Mouse (Mus musculus) spleen, postnatal 10 days (tissue): ENCODE measurements around the gene Stub1.
"Not testable (repeated sequence)": the region's sequence is repeated elsewhere in the genome, so short reads cannot be mapped to it uniquely, and the experiment has no call there.

Source experiments
- DNase-seq, 2 experiments: peaks; one replicate each; pipeline ENCODE4 v3.0.0; 2021 to 2022; ENCODE audit warnings: low spot score in 2 of 2

The Stub1 gene

GRCm38 (mm10) chr17:25823452-25823851 lies 9.8 kb downstream of the Stub1 start, which contains the start of gene Wdr24:
TSS of gene Wdr24 (plus strand) at chr17:25823627.
- peak; percentile 73 to 80 for DNase-seq

- DNase-seq = no peak
These were observed 14.1 kb downstream of the Stub1 start for GRCm38 (mm10) chr17:25818851-25819780.

DNA sequence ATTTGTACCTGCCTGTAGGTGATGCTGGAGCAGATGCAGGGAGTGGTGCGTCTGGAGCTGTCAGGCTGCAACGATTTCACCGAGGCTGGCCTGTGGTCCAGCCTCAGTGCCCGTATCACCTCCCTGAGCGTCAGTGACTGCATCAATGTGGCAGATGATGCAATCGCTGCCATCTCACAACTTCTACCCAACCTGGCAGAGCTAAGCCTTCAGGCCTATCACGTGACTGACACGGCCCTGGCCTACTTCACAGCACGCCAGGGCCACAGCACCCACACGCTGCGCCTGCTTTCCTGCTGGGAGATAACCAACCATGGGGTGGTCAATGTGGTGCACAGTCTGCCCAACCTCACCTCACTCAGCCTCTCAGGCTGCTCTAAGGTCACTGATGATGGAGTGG lies 15.5 kb downstream of the Stub1 start:
- no peak for DNase-seq

GRCm38 (mm10) chr17:25813471-25813870 lies 19.7 kb downstream of the Stub1 start:
- DNase-seq = peak; percentile 60 to 90

GRCm38 (mm10) chr17:25810890-25811289 lies 22.3 kb downstream of the Stub1 start:
- DNase-seq = no peak

- DNase-seq = no peak
These were observed 23.4 kb downstream of the Stub1 start for GRCm38 (mm10) chr17:25809606-25810340.

DNA sequence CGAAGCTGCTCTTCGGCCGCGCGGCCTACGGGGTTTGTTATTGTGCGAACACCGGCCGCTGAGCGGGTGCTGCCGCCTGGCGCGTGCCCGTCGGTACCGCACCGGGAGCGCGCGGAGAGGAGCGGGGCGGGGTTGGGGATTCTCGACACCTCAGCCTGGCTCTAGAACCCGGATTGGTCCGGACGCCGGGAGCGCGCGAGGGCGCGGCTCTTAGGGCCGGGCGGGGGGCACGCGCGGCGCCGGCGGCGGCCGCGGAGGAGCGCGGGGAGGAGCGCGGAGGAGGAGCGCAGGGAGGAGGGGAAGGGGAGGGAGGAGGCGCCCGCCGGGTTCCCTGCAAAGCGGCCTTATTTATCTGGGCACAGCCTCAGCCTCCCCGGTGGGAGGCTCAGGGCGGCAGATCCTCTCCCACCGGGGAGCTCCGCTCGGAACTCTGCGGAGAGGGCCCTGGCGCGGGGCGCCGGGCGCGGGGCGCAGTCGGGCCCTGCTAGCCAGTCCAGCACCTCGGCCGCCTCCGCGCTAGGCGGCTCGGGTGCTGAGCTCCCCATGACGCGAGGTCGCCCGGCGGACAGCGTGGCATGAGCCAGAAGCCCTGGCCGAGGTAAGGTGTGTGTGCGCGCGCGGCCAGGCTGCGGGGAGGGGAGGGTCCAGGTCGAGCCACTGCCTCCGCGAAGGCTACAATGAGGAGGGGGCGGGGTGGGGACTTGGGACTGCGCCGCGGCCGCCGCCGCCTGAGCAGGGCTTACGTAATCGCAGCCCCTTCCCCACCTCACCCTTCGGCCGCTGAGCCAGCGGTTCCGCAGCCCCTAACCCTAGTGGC lies 24.2 kb downstream of the Stub1 start, which contains the start of gene Fbxl16:
Gene Fbxl16, plus strand, starts transcription at position 297 of the 817 bp plus-strand sequence.
- DNase-seq = no peak

- DNase-seq = no peak
These were observed 25.2 kb downstream of the Stub1 start for GRCm38 (mm10) chr17:25808028-25808427.

GRCm38 (mm10) chr17:25807452-25807851 lies 25.8 kb downstream of the Stub1 start:
- not testable (repeated sequence) for DNase-seq

- no peak for DNase-seq
These were observed 26.7 kb downstream of the Stub1 start for GRCm38 (mm10) chr17:25806507-25806906.

- no peak for DNase-seq
These were observed 30.2 kb downstream of the Stub1 start for GRCm38 (mm10) chr17:25802825-25803517.

- DNase-seq = peak; percentile 47 to 69
These were observed 32.2 kb downstream of the Stub1 start for GRCm38 (mm10) chr17:25801029-25801428.

DNA sequence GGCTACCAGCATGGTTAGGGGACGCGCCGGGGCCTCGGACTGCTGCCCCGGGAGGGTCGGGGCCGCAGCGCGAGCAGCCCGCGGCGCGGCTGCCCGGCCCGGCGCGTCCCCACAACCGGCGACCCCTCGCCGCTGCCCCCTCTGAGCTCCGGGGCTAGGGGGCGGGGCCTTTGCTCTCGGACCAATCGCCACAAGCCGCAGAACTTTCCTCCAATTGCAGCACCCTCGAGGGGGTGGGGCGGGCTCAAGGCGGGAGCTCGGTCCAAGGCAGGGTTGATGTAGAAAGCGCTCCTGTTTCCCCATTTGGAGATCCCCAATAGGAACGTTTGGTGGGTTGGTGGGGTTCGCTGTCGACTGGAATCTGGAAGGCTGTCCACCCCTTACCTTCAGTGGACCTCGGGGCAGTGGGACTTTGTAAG lies 36.2 kb downstream of the Stub1 start, which contains the start of gene Metrn:
Gene Metrn, minus strand, starts transcription at position 186 of the 419 bp plus-strand sequence.
- peak; percentile 78 to 93 for DNase-seq

DNA sequence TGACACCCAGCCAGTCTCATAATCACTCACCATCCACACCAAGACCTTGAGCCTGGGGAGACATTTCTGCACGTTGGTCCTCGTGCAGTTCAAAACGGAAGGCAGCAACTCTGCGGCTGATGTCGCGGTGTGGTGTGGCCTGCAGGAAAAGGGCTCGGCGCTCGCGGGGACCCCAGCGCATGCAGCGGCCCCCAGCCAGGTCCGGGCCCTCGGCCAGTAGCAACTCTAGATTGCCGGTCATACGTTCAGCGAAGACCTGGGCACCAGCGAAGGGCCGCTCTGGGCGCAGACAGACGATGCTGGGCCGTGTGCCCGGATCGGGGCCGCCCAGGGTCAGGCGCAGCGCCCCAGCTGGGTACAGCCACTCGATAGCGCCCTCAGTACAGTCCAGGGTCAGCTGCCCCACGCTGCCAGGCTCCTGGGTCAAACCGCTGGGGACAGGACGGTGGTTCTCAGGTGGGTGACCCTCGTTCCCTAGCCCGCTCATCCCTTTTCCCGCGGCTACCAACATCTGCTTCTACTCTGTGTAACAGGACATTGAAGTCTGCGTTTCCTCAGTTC lies 36.9 kb downstream of the Stub1 start:
- DNase-seq = peak; percentile 46

GRCm38 (mm10) chr17:25795609-25796092 lies 37.6 kb downstream of the Stub1 start, which contains the start of gene AC134908.4:
TSS of gene AC134908.4 (minus strand) at chr17:25795659.
- no peak for DNase-seq

- no peak for DNase-seq
These were observed 38.2 kb downstream of the Stub1 start for GRCm38 (mm10) chr17:25794998-25795397.

- DNase-seq = no peak
These were observed 39.0 kb downstream of the Stub1 start for GRCm38 (mm10) chr17:25794197-25794596.

DNA sequence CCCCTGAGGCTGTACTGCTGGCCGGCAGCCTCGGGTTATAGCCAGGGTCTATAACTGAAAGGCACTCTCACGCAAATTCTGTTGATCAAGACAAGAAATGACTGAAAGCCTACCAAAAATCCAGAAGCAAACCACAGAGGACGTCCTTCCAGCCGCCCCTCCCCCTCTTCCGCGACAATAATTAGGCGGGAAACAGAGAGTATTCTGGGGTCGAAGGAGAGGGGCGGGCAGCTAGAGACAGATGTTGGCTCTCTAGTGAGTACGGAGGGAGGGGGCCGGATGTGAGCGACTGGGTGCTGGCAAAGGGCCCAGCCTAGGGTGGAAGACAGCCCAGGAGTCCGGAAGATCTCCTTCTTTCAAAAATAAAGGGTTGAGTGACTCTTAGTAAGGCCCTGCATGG lies 40.6 kb downstream of the Stub1 start, which contains the start of gene Fam173a:
Gene Fam173a, minus strand, starts transcription at position 287 of the 400 bp plus-strand sequence.
- DNase-seq = peak in 1 of 2 experiments; percentile 83

DNA sequence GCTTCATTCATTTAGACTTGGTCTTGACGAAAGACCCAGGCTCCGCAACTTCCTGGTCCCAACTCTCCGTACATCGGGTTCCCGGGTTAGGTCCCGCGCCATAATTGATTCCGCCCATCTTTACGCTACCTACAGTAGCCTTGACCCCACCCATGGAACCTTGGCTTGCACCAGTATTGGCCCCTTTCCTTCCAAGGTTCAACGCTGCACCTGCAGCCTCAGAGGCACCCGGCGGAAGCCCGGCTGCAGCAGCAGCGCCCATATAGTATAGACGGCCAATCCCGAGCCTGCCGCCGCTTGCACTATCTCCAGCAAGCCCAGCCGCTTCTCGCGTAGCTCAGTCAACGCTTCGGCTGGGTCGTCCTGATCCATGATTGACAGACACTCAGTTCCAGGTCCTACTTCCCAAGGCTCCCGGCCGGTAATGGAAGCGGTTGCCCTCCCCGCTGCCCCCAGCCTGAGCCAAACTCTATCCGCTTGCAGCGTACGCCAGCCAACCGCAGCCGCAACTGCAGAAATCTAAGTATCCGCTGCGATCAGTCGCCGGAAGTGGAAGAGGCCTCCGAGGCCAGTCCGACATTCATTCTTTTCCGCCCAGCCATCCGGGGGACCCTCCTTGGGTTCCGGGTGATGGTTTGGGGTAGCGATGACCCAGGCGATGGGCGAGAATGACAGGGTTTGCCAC lies 41.2 kb downstream of the Stub1 start:
- peak; percentile 89 to 90 for DNase-seq
